Mouse (Mus musculus) myocyte (in vitro differentiated cells): ENCODE measurements around the gene Rere.

Experiments used
- E2F4 ChIP-seq: IDR thresholded peaks from one replicate; pipeline ENCODE4 v1.6.1; 2011; ENCODE audit warnings: mild to moderate bottlenecking, control low read depth, moderate library complexity; ENCODE audit not compliant: insufficient read depth
- MAX ChIP-seq: IDR thresholded peaks from one replicate; pipeline ENCODE4 v1.6.1; 2011; ENCODE audit warnings: low read depth, mild to moderate bottlenecking, control low read depth
- MYOD1 ChIP-seq, 3 experiments: IDR thresholded peaks; one replicate each; pipeline ENCODE4 v1.6.1; 2011; ENCODE audit warnings: control low read depth in 2 of 3, low read depth in 2 of 3, mild to moderate bottlenecking in 2 of 3, moderate library complexity in 1 of 3; ENCODE audit not compliant: insufficient read length in 2 of 3, control insufficient read depth in 1 of 3
- MYOG ChIP-seq, 3 experiments: IDR thresholded peaks; one replicate each; pipeline ENCODE4 v1.6.1; 2011; ENCODE audit warnings: control low read depth in 2 of 3, low read depth in 2 of 3, mild to moderate bottlenecking in 2 of 3; ENCODE audit not compliant: insufficient read length in 2 of 3, control insufficient read depth in 1 of 3, insufficient read depth in 1 of 3
- POLR2A ChIP-seq: IDR thresholded peaks from one replicate; pipeline ENCODE4 v1.6.1; 2011; ENCODE audit warnings: low read depth, mild to moderate bottlenecking, control low read depth, moderate library complexity; ENCODE audit not compliant: insufficient read length
- POLR2AphosphoS2 ChIP-seq: IDR thresholded peaks from one replicate; pipeline ENCODE4 v1.6.1; 2011; ENCODE audit warnings: low read depth, control low read depth; ENCODE audit not compliant: insufficient read length
- REST ChIP-seq: IDR thresholded peaks from one replicate; pipeline ENCODE4 v1.6.1; 2011; ENCODE audit warnings: mild to moderate bottlenecking, control low read depth, moderate library complexity; ENCODE audit not compliant: insufficient read depth, insufficient read length
- SRF ChIP-seq: IDR thresholded peaks from one replicate; pipeline ENCODE4 v1.6.1; 2011; ENCODE audit warnings: low read depth; ENCODE audit not compliant: control insufficient read depth, insufficient read length
- USF1 ChIP-seq: IDR thresholded peaks from one replicate; pipeline ENCODE4 v1.6.1; 2011; ENCODE audit warnings: low read depth, mild to moderate bottlenecking, control low read depth, moderate library complexity

GRCm38 (mm10) chr4:150583777-150584135, 302.3 kb downstream of the Rere start:
- TF ChIP-seq USF1 (no peak), E2F4 (no peak), POLR2A (no peak), MAX (no peak), POLR2AphosphoS2 (no peak), MYOD1 (IDR thresholded peaks at IDR 0.05; ENCODE audit: control insufficient read depth in 1 of 3, insufficient read length in 2 of 3, low read depth in 2 of 3) (no peak), REST (no peak), MYOG (IDR thresholded peaks at IDR 0.05; ENCODE audit: control insufficient read depth in 1 of 3, insufficient read depth in 1 of 3, insufficient read length in 2 of 3, low read depth in 2 of 3) (no peak), SRF (no peak)
